Mouse (Mus musculus): ENCODE results near the gene Ube2g1. TPM values are rescaled to one million over a fixed set of nuclear protein-coding genes. Genes with fewer than 3 reads are reported as not detected.

Ube2g1 gene
- polyA plus RNA-seq, 1 experiment, result 43.0 TPM

- Histone ChIP-seq H3K36me3 (ENCODE audit: control insufficient read depth, insufficient read depth, low read length, poor library complexity, severe bottlenecking) (no peaks in the 10 kb centered on the region), H3K4me3 (ENCODE audit: low read depth, low read length) (peak overlapping the region; percentile 43), H3K27me3 (ENCODE audit: control insufficient read depth, insufficient read depth, low read length, poor library complexity, severe bottlenecking) (no peaks in the 10 kb centered on the region), H3K4me1 (ENCODE audit: control insufficient read depth, insufficient read depth, low read length) (peaks cover 2% of the 10 kb centered on the region), H3K27ac (ENCODE audit: insufficient read depth, low read length) (peak overlapping the region; percentile 92), H3K9me3 (replicated peaks; ENCODE audit: control insufficient read depth, insufficient read depth, low read length, poor library complexity, severe bottlenecking) (no peaks in the 10 kb centered on the region), H3K9ac (ENCODE audit: low read depth, poor library complexity, severe bottlenecking) (no peak overlapping the region)
- TF ChIP-seq EP300 (IDR thresholded peaks at IDR 0.05; ENCODE audit: insufficient read depth, low read depth, low read length), result no peak
- TF ChIP-seq CTCF (IDR thresholded peaks at IDR 0.05; ENCODE audit: low read depth, low read length), result no peak
- no peak for TF ChIP-seq POLR2A (IDR thresholded peaks at IDR 0.05; ENCODE audit: insufficient read depth, low read length)
These were observed 38.0 kb upstream of the Ube2g1 start for GRCm38 (mm10) chr11:72569051-72569450.

- TF ChIP-seq EP300 (IDR thresholded peaks at IDR 0.05; ENCODE audit: insufficient read depth, low read depth, low read length) (no peak), CTCF (IDR thresholded peaks at IDR 0.05; ENCODE audit: low read depth, low read length) (no peak), POLR2A (IDR thresholded peaks at IDR 0.05; ENCODE audit: insufficient read depth, low read length) (no peak)
- H3K4me3 ChIP-seq (ENCODE audit: low read depth, low read length), result no peak overlapping the region
- no peaks in the 10 kb centered on the region for H3K9me3 ChIP-seq (replicated peaks; ENCODE audit: control insufficient read depth, insufficient read depth, low read length, poor library complexity, severe bottlenecking)
- no peaks in the 10 kb centered on the region for H3K36me3 ChIP-seq (ENCODE audit: control insufficient read depth, insufficient read depth, low read length, poor library complexity, severe bottlenecking)
- no peak overlapping the region for H3K9ac ChIP-seq (ENCODE audit: low read depth, poor library complexity, severe bottlenecking)
- peak overlapping the region; percentile 92 for H3K27ac ChIP-seq (ENCODE audit: insufficient read depth, low read length)
- no peaks in the 10 kb centered on the region for H3K27me3 ChIP-seq (ENCODE audit: control insufficient read depth, insufficient read depth, low read length, poor library complexity, severe bottlenecking)
- H3K4me1 ChIP-seq (ENCODE audit: control insufficient read depth, insufficient read depth, low read length), result peaks cover 2% of the 10 kb centered on the region
These were observed 37.3 kb upstream of the Ube2g1 start for GRCm38 (mm10) chr11:72569671-72570318.

- H3K9ac ChIP-seq (ENCODE audit: low read depth, poor library complexity, severe bottlenecking), result peak overlapping the region; percentile 47; the same call in 1 of the 2 replicates
- H3K4me3 ChIP-seq (ENCODE audit: low read depth, low read length), result peak overlapping the region; percentile 33; the same call in 1 of the 2 replicates
- no peak overlapping the region for H3K27ac ChIP-seq (ENCODE audit: insufficient read depth, low read length)
- H3K27me3 ChIP-seq (ENCODE audit: control insufficient read depth, insufficient read depth, low read length, poor library complexity, severe bottlenecking), result no peaks in the 10 kb centered on the region
- H3K9me3 ChIP-seq (replicated peaks; ENCODE audit: control insufficient read depth, insufficient read depth, low read length, poor library complexity, severe bottlenecking), result no peaks in the 10 kb centered on the region
- H3K36me3 ChIP-seq (ENCODE audit: control insufficient read depth, insufficient read depth, low read length, poor library complexity, severe bottlenecking), result no peaks in the 10 kb centered on the region
- peaks cover 2% of the 10 kb centered on the region for H3K4me1 ChIP-seq (ENCODE audit: control insufficient read depth, insufficient read depth, low read length)
- TF ChIP-seq POLR2A (IDR thresholded peaks at IDR 0.05; ENCODE audit: insufficient read depth, low read length) (no peak), EP300 (IDR thresholded peaks at IDR 0.05; ENCODE audit: insufficient read depth, low read depth, low read length) (no peak), CTCF (IDR thresholded peaks at IDR 0.05; ENCODE audit: low read depth, low read length) (peak; percentile 59)
These were observed 36.6 kb upstream of the Ube2g1 start for GRCm38 (mm10) chr11:72570319-72570979.

GRCm38 (mm10) chr11:72573819-72574218 lies 33.3 kb upstream of the Ube2g1 start:
- H3K36me3 ChIP-seq (ENCODE audit: control insufficient read depth, insufficient read depth, low read length, poor library complexity, severe bottlenecking), result no peaks in the 10 kb centered on the region
- peaks cover 6% of the 10 kb centered on the region for H3K4me1 ChIP-seq (ENCODE audit: control insufficient read depth, insufficient read depth, low read length)
- no peak overlapping the region for H3K27ac ChIP-seq (ENCODE audit: insufficient read depth, low read length)
- no peak overlapping the region for H3K9ac ChIP-seq (ENCODE audit: low read depth, poor library complexity, severe bottlenecking)
- TF ChIP-seq POLR2A (IDR thresholded peaks at IDR 0.05; ENCODE audit: insufficient read depth, low read length), result no peak
- no peak for TF ChIP-seq EP300 (IDR thresholded peaks at IDR 0.05; ENCODE audit: insufficient read depth, low read depth, low read length)
- TF ChIP-seq CTCF (IDR thresholded peaks at IDR 0.05; ENCODE audit: low read depth, low read length), result peak; percentile 68
- H3K9me3 ChIP-seq (replicated peaks; ENCODE audit: control insufficient read depth, insufficient read depth, low read length, poor library complexity, severe bottlenecking), result no peaks in the 10 kb centered on the region
- H3K27me3 ChIP-seq (ENCODE audit: control insufficient read depth, insufficient read depth, low read length, poor library complexity, severe bottlenecking), result no peaks in the 10 kb centered on the region
- H3K4me3 ChIP-seq (ENCODE audit: low read depth, low read length), result no peak overlapping the region

DNA sequence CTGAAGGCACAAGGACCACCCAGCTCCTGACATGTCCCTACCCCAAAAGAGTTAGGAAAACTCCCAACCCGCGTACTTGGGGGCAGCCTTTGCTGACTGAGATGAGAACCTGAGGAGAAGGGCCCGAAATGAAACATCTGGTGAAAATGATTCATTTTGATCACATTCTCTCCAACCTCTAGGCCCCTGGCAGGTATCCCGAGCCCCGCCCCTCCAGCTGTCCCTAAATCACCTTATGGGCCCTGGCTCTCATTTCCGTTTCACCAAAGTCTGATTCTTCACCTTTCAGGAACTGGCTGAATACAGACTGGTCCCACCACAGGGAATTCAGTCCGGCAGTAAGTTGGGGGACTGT lies 31.0 kb upstream of the Ube2g1 start:
- H3K27me3 ChIP-seq (ENCODE audit: control insufficient read depth, insufficient read depth, low read length, poor library complexity, severe bottlenecking), result no peaks in the 10 kb centered on the region
- H3K4me1 ChIP-seq (ENCODE audit: control insufficient read depth, insufficient read depth, low read length), result peaks cover 6% of the 10 kb centered on the region
- H3K36me3 ChIP-seq (ENCODE audit: control insufficient read depth, insufficient read depth, low read length, poor library complexity, severe bottlenecking), result no peaks in the 10 kb centered on the region
- no peaks in the 10 kb centered on the region for H3K9me3 ChIP-seq (replicated peaks; ENCODE audit: control insufficient read depth, insufficient read depth, low read length, poor library complexity, severe bottlenecking)
- peak overlapping the region; percentile 55 for H3K4me3 ChIP-seq (ENCODE audit: low read depth, low read length)
- peak overlapping the region; percentile 74 for H3K9ac ChIP-seq (ENCODE audit: low read depth, poor library complexity, severe bottlenecking)
- H3K27ac ChIP-seq (ENCODE audit: insufficient read depth, low read length), result peak overlapping the region; percentile 100
- no peak for TF ChIP-seq EP300 (IDR thresholded peaks at IDR 0.05; ENCODE audit: insufficient read depth, low read depth, low read length)
- TF ChIP-seq POLR2A (IDR thresholded peaks at IDR 0.05; ENCODE audit: insufficient read depth, low read length), result no peak
- no peak for TF ChIP-seq CTCF (IDR thresholded peaks at IDR 0.05; ENCODE audit: low read depth, low read length)

All from ES-Bruce4 (cell line).